Mouse (Mus musculus) cerebellum, postnatal 14 days (tissue): ENCODE measurements at regions not wholly inside any gene's neighbourhood (a gene's known extent, or its start where the extent isn't known, plus 50 kb on each side); places are given as distances from the start of the nearest gene placed in this dataset.
"Not testable (repeated sequence)": the region's sequence is repeated elsewhere in the genome, so short reads cannot be mapped to it uniquely, and the experiment has no call there.

ENCODE experiments used
- DNase-seq, 2 experiments: peaks; one replicate each; pipeline ENCODE4 v3.0.0; 2021; ENCODE audit warnings: mixed read lengths in 2 of 2

- no peak for DNase-seq
These were observed 201.8 kb downstream of the Adgb start for GRCm38 (mm10) chr10:10270297-10270696.

- peak; percentile 38 to 58 for DNase-seq
These were observed 219.4 kb downstream of the Adgb start for GRCm38 (mm10) chr10:10252540-10253318.

GRCm38 (mm10) chr10:10252136-10252535 lies 220.0 kb downstream of the Adgb start:
- DNase-seq: peak; percentile 11 to 36

- no peak for DNase-seq
These were observed 237.1 kb downstream of the Adgb start for GRCm38 (mm10) chr10:10234894-10235523.

- no peak for DNase-seq
These were observed 247.5 kb downstream of the Adgb start for GRCm38 (mm10) chr10:10224582-10225144.

- DNase-seq: no peak
These were observed 252.4 kb downstream of the Adgb start for GRCm38 (mm10) chr10:10219726-10220125.

GRCm38 (mm10) chr10:10216892-10217291 lies 255.2 kb downstream of the Adgb start:
- no peak for DNase-seq

- no peak for DNase-seq
These were observed 256.8 kb downstream of the Adgb start for GRCm38 (mm10) chr10:10215376-10215775.

GRCm38 (mm10) chr10:10208354-10208753 lies 263.8 kb downstream of the Adgb start:
- DNase-seq: no peak

- no peak for DNase-seq
These were observed 266.2 kb downstream of the Adgb start for GRCm38 (mm10) chr10:10205805-10206520.

- DNase-seq: peak in 1 of 2 experiments; percentile 3
These were observed 268.1 kb downstream of the Adgb start for GRCm38 (mm10) chr10:10203982-10204381.

GRCm38 (mm10) chr10:10190308-10190707 lies 281.8 kb downstream of the Adgb start:
- DNase-seq: no peak

GRCm38 (mm10) chr10:10188113-10188512 lies 284.0 kb downstream of the Adgb start:
- no peak for DNase-seq

- no peak for DNase-seq
These were observed 285.4 kb downstream of the Adgb start for GRCm38 (mm10) chr10:10186721-10187120.

- DNase-seq: no peak
These were observed 284.5 kb upstream of the Stxbp5 start for GRCm38 (mm10) chr10:10185298-10185883.

GRCm38 (mm10) chr10:10184386-10184785 lies 283.5 kb upstream of the Stxbp5 start:
- no peak for DNase-seq

- DNase-seq: not testable (repeated sequence)
These were observed 276.2 kb upstream of the Stxbp5 start for GRCm38 (mm10) chr10:10177037-10177436.
